8 mouse cellular contexts compared by ENCODE assay signal in genomic region chr2:181038644-181039355, GRCm38 (mm10). TPM values are rescaled to one million over a fixed set of nuclear protein-coding genes. Genes with fewer than 3 reads are reported as not detected.
DNase-seq lines count a peak whose midpoint lies in the region; ATAC-seq and TF ChIP-seq lines count a peak whose summit lies in the region.

No protein-coding gene starts in this region.

- WGBS in embryonic facial prominence, embryonic 11.5 days, result 0% methylated on average over 49 of the region's 63 CpGs
- under 1% methylated on average over 60 of the region's 63 CpGs for WGBS in hindbrain, embryonic 14.5 days
- 2% methylated on average over 62 of the region's 63 CpGs for WGBS in liver, embryonic 15.5 days (ENCODE audit: insufficient replicate concordance)

- no peak for TF ChIP-seq CTCF in ES-Bruce4 (IDR thresholded peaks at IDR 0.05; ENCODE audit: low read depth, low read length)

- DNase-seq in gastrocnemius, postnatal 10 days, result peak; percentile 36
- DNase-seq in gastrocnemius, adult 18-20 months (ENCODE audit: low spot score), result no peak
- peak; percentile 63 for DNase-seq in embryonic facial prominence, embryonic 11.5 days (ENCODE audit: low spot score)
- peak; percentile 43 for DNase-seq in hindbrain, embryonic 14.5 days (ENCODE audit: low spot score)
- peak; percentile 61 for DNase-seq in testis, postnatal 10 days (ENCODE audit: low spot score)
- no peak for DNase-seq in urinary bladder, postnatal 36 days (ENCODE audit: low spot score in 2 of 2)

- peaks cover 4% of the 10 kb centered on the region for H3K27me3 ChIP-seq in ES-Bruce4 (ENCODE audit: control insufficient read depth, insufficient read depth, low read length, poor library complexity, severe bottlenecking)
- H3K27me3 ChIP-seq in embryonic facial prominence, embryonic 11.5 days (ENCODE audit: control insufficient read depth, insufficient read depth, low read length), result peaks cover 39% of the 10 kb centered on the region
- H3K27me3 ChIP-seq in hindbrain, embryonic 14.5 days (ENCODE audit: control insufficient read depth, insufficient read depth, low read length), result no peaks in the 10 kb centered on the region
- peaks cover 68% of the 10 kb centered on the region for H3K27me3 ChIP-seq in liver, embryonic 15.5 days

- peak overlapping the region; percentile 60 for H3K4me3 ChIP-seq in ES-Bruce4 (ENCODE audit: low read depth, low read length)
- H3K4me3 ChIP-seq in embryonic facial prominence, embryonic 11.5 days (ENCODE audit: low read depth, low read length), result peak overlapping the region; percentile 56
- peak overlapping the region; percentile 72 for H3K4me3 ChIP-seq in hindbrain, embryonic 14.5 days (replicated peaks; ENCODE audit: low read length)
- H3K4me3 ChIP-seq in liver, embryonic 15.5 days (replicated peaks), result peak overlapping the region; percentile 40

- H3K27ac ChIP-seq in ES-Bruce4 (ENCODE audit: insufficient read depth, low read length), result no peak overlapping the region
- no peak overlapping the region for H3K27ac ChIP-seq in embryonic facial prominence, embryonic 11.5 days (replicated peaks; ENCODE audit: low read depth, low read length)
- H3K27ac ChIP-seq in hindbrain, embryonic 14.5 days, result peak overlapping the region; percentile 33; the same call in 1 of the 2 replicates
- H3K27ac ChIP-seq in liver, embryonic 15.5 days (replicated peaks), result no peak overlapping the region

- peak overlapping the region; percentile 80 for H3K9ac ChIP-seq in ES-Bruce4 (ENCODE audit: low read depth, poor library complexity, severe bottlenecking)
- H3K9ac ChIP-seq in embryonic facial prominence, embryonic 11.5 days (replicated peaks; ENCODE audit: low read length), result peak overlapping the region; percentile 62
- peak overlapping the region; percentile 81 for H3K9ac ChIP-seq in hindbrain, embryonic 14.5 days
- 0 out of 2 replicates have a peak overlapping the region, but pooled peaks have one; percentile 8 for H3K9ac ChIP-seq in liver, embryonic 15.5 days

- TF ChIP-seq POLR2A in ES-Bruce4 (IDR thresholded peaks at IDR 0.05; ENCODE audit: insufficient read depth, low read length), result no peak

- TF ChIP-seq EP300 in ES-Bruce4 (IDR thresholded peaks at IDR 0.05; ENCODE audit: insufficient read depth, low read depth, low read length), result no peak

- H3K4me1 ChIP-seq in ES-Bruce4 (ENCODE audit: control insufficient read depth, insufficient read depth, low read length), result peaks cover 2% of the 10 kb centered on the region
- H3K4me1 ChIP-seq in embryonic facial prominence, embryonic 11.5 days (ENCODE audit: control insufficient read depth, insufficient read depth, low read length), result no peaks in the 10 kb centered on the region; the same call in none of the 2 replicates
- H3K4me1 ChIP-seq in hindbrain, embryonic 14.5 days (replicated peaks; ENCODE audit: control insufficient read depth, insufficient read depth, low read length), result peaks cover 33% of the 10 kb centered on the region
- peaks cover 7% of the 10 kb centered on the region for H3K4me1 ChIP-seq in liver, embryonic 15.5 days (replicated peaks)

- H3K4me2 ChIP-seq in embryonic facial prominence, embryonic 11.5 days (ENCODE audit: low read depth, low read length), result peak overlapping the region; percentile 97
- peak overlapping the region; percentile 59 for H3K4me2 ChIP-seq in hindbrain, embryonic 14.5 days (replicated peaks)
- peak overlapping the region; percentile 61 for H3K4me2 ChIP-seq in liver, embryonic 15.5 days

- H3K36me3 ChIP-seq in ES-Bruce4 (ENCODE audit: control insufficient read depth, insufficient read depth, low read length, poor library complexity, severe bottlenecking), result no peaks in the 10 kb centered on the region
- no peaks in the 10 kb centered on the region for H3K36me3 ChIP-seq in embryonic facial prominence, embryonic 11.5 days (replicated peaks; ENCODE audit: control insufficient read depth, insufficient read depth, low read depth, low read length)
- H3K36me3 ChIP-seq in hindbrain, embryonic 14.5 days (replicated peaks; ENCODE audit: control insufficient read depth, insufficient read depth), result peaks cover 11% of the 10 kb centered on the region; the same call in 1 of the 2 replicates
- no peaks in the 10 kb centered on the region for H3K36me3 ChIP-seq in liver, embryonic 15.5 days (replicated peaks)

- no peaks in the 10 kb centered on the region for H3K9me3 ChIP-seq in ES-Bruce4 (replicated peaks; ENCODE audit: control insufficient read depth, insufficient read depth, low read length, poor library complexity, severe bottlenecking)
- H3K9me3 ChIP-seq in embryonic facial prominence, embryonic 11.5 days (replicated peaks; ENCODE audit: control insufficient read depth, low read length), result no peaks in the 10 kb centered on the region
- no peaks in the 10 kb centered on the region for H3K9me3 ChIP-seq in hindbrain, embryonic 14.5 days (ENCODE audit: control insufficient read depth, low read length)
- no peaks in the 10 kb centered on the region for H3K9me3 ChIP-seq in liver, embryonic 15.5 days (replicated peaks)

- 0 out of 2 replicates have a peak, but pooled peaks have one; percentile 22 for ATAC-seq in embryonic facial prominence, embryonic 11.5 days (replicated peaks; ENCODE audit: insufficient number of reproducible peaks, low FRiP score, low TSS enrichment, low read depth)
- ATAC-seq in hindbrain, embryonic 14.5 days (ENCODE audit: low FRiP score), result peak; percentile 28; the same call in 1 of the 2 replicates
- no peak for ATAC-seq in liver, embryonic 15.5 days (ENCODE audit: insufficient read depth)

RNA-seq across cellular contexts. Expression of gene Chrna4, which starts 4.5 kb away (rescaled TPM):
- 1 to 10 TPM; 2.6 to 2.8 TPM for total RNA-seq in gastrocnemius, postnatal 10 days (2021)
- total RNA-seq in gastrocnemius, adult 18-20 months (2021), result under 1 TPM in 1 of 2 experiments, not detected in 1; 0.09 TPM
- 0.43 and 1.0 TPM in 2 replicates for polyA plus RNA-seq in ES-Bruce4 (2011; ENCODE audit: insufficient read depth, insufficient read length, low read depth, missing spikeins)
- 7.4 and 10.8 TPM in 2 replicates for polyA plus RNA-seq in embryonic facial prominence, embryonic 11.5 days (2014; fragmentation: Nextera tagmentation; extraction: Ambion mirVana)
- 50.6 and 59.1 TPM in 2 replicates for polyA plus RNA-seq in hindbrain, embryonic 14.5 days (2014; fragmentation: Nextera tagmentation; extraction: Ambion mirVana)
- 0.94 and 1.1 TPM in 2 replicates for polyA plus RNA-seq in liver, embryonic 15.5 days (2015; fragmentation: Nextera tagmentation; extraction: Ambion mirVana)

RNA-seq across cellular contexts. Expression of gene Col20a1, which starts 52.5 kb away (rescaled TPM):
- total RNA-seq in gastrocnemius, postnatal 10 days (2021), result 1 to 10 TPM; 6.1 to 7.6 TPM
- 1 to 10 TPM; 1.6 to 1.9 TPM for total RNA-seq in gastrocnemius, adult 18-20 months (2021)
- 0.79 and 1.3 TPM in 2 replicates for polyA plus RNA-seq in ES-Bruce4 (2011; ENCODE audit: insufficient read depth, insufficient read length, low read depth, missing spikeins)
- 0.83 and 0.85 TPM in 2 replicates for polyA plus RNA-seq in embryonic facial prominence, embryonic 11.5 days (2014; fragmentation: Nextera tagmentation; extraction: Ambion mirVana)
- 0.33 and 0.74 TPM in 2 replicates for polyA plus RNA-seq in hindbrain, embryonic 14.5 days (2014; fragmentation: Nextera tagmentation; extraction: Ambion mirVana)
- polyA plus RNA-seq in liver, embryonic 15.5 days (2015; fragmentation: Nextera tagmentation; extraction: Ambion mirVana), result 0.07 TPM in 1 of 2 replicates, not detected in the other

Comparison
In these comparisons a context has a peak if more than half of its experiments do, and no peak if none do; other contexts are left out.
1. DNase-seq: peak in gastrocnemius, postnatal 10 days (single experiment), embryonic facial prominence, embryonic 11.5 days (single experiment), hindbrain, embryonic 14.5 days (single experiment) and testis, postnatal 10 days (single experiment); none in gastrocnemius, adult 18-20 months (single experiment) and urinary bladder, postnatal 36 days (0 of 2).
2. H3K9ac ChIP-seq: peak in every context shown above with its lines; median percentile 81 in hindbrain, embryonic 14.5 days; 80 in ES-Bruce4; 62 in embryonic facial prominence, embryonic 11.5 days; 8 in liver, embryonic 15.5 days.
3. Peak in every context shown above with its lines, with median percentiles within 50 percentile points of each other: H3K4me3 ChIP-seq and H3K4me2 ChIP-seq.